Mouse (Mus musculus): Measurements from ENCODE around the gene Aym1.
"Not testable (repeated sequence)": the region's sequence is repeated elsewhere in the genome, so short reads cannot be mapped to it uniquely, and the experiment has no call there.

Aym1 gene

DNA sequence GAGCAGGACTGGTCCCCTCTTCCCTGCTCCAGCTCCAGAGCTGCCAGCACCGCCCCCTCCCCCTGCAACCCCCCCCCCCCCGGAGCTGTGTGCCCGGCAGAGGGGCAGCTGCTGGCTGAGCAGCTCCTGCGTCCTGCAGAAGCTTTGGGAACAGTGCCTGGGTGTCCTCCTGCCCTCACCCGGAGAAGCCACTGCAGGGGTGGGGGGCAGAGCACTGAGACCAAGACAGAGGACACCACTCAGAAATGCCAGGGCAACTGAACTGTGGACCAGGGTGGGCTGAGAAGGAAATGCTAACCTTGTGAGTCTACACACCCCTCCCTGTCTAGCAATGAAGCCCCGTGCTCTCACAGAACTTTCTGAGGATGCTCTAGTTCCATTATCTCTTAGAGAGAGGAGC, at the start of gene Aym1:
Gene Aym1, plus strand, starts transcription at position 109 of the 400 bp plus-strand sequence.
- DNase-seq (ENCODE audit: low read depth) = no peak

DNA sequence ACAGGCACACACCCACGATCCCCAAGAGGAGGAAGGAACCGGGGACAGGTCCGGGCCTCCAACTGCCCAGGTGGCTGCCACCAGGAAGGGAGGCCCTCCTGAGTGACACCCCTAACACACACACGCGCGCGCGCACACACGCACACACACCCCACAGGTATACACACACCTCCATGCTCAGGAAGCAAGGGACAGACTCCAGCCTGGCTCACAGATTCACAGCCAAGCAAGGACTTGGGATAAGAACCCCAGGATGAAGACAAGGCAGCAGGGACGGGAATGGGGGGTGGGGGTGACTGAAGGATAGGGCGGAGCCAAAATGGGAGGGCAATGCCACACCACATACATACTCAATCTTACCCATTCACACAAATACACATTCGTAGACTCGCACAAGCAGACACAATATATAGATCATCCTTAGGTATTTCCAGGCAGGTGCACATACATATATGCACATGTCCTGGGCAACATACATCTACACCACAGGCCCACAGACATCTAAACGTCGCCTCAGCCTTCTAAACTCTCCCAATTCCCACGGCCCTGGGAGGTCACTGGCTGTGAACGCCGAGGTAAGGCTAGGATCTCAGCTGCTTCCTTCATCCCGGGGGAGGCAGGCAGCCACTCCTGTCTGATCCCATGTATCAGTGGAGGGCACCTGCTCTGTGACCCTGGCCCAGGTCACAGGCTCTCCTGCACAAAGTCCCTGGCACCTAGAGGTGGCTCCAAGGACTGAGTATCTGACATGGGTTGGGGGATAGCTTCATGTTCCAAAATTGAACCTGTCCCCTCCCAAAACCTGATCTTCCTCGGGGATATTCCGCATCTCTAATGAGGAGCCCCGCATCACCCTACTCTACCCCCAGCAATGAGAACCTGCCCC, 47.4 kb upstream of the Aym1 start:
- DNase-seq (ENCODE audit: low read depth) = no peak

DNA sequence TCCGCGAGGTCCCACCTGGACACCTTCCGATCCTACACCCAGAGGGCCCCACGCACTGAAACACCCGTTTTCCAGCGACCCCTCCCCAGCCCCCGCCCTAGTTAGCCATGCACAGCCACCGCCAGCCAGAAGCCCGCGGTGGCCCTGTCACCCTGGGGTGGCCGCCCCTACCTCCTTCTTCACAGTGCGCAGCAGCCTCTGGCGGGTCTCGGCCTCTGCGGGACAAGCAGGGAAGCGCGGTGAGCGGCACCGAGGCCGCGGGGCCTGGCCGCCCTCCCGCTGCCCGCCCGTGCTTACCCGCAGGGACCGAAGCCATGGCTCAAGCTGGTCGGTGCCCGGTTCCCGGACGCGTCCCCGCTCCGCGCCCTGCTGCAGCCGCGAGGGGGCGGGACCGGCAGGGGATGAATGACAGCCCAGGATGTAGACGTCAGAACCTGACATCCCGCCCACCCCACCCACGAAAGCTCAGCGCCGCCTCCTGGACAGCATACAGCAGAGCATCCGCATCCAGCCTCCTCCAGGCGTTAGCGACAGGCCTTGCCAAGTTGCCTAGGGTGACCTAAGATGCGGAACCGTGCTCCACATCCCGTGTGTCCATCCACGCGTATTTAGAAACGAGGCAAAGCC, 46.6 kb upstream of the Aym1 start, which contains the start of gene Sgsm1:
Gene Sgsm1, minus strand, starts transcription at position 410 of the 627 bp plus-strand sequence.
- DNase-seq (ENCODE audit: low read depth) = peak; percentile 68

DNA sequence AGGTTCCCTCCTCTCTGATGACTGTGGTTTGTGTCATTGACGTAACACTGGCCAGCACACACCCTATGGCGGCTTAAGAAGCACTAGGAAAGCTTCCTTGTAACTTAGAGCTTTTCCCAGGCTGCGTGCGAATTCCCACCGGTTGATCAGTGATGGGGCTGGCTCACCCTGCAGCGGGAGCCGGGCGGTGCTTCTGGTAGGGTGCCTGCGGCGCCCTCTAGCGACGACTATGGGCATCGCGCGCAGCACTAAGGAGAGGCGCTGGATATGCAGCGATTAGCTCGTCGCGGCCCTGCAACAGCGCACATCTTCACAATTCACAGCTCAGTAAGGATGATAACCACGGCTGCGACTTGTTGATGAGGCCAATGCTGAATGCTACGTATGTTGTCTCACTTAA, 43.1 kb upstream of the Aym1 start:
- DNase-seq (ENCODE audit: low read depth) = peak; percentile 31

DNA sequence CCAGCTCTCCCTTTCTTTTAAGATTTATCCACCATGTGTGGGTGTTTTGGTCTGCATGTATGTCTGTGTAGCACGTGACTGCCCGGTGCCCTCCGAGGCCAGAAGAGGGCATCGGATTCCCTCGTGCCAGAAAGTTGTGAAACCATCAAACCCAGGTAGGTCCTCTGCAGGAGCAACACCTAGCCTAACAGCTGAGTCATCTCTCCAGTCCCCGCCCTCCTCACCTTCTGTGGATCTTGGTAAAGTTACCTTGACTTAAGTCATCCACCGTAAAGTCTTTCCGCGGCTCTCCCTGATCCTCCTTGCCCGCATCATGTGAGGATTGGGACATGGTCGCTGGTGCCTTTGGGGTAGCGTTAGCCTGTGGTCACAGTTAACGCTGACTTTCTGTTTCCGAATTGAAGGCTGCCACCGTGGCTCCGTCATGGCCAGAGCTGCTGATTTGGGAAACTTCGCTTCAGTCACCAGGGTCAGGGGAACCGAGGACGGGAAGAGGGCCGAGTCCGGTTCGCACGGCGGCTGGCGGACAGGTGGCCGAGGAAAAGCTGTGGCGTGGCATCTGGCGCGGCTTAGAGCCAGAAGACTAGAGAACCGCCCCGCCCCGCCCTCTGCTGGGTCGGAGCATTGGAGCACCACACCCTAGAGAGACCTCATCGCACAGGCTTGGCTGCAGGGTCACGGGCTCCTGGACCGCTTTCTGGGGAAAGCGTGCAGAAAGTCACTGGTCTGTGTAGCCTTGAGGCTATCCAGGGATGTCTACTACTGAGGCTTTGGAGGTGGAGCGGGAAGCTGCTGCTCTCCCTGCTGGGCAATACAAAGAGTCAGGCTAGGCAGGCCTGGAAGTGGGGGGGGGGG, 33.1 kb upstream of the Aym1 start:
- no peak for DNase-seq (ENCODE audit: low read depth)

DNA sequence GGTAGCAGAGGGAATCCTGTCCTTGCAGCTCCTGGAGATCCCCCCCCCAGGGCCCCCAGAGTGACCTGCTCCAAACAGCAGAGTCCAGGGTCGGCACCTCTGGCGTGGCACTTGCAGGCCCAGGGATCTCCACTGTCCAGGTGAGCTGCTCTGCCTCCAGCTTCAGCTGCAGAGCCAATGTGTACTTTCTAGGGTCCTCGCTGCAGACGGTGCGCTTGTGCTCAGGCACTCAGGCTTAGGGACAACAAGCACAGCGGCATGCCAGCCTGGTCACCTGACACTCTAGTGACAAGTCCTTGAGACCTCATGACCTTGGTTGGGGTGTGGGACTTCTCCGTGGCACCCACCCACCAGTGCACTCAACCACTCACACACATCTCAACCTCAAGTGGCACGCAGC, 27.6 kb upstream of the Aym1 start:
- no peak for DNase-seq (ENCODE audit: low read depth)

DNA sequence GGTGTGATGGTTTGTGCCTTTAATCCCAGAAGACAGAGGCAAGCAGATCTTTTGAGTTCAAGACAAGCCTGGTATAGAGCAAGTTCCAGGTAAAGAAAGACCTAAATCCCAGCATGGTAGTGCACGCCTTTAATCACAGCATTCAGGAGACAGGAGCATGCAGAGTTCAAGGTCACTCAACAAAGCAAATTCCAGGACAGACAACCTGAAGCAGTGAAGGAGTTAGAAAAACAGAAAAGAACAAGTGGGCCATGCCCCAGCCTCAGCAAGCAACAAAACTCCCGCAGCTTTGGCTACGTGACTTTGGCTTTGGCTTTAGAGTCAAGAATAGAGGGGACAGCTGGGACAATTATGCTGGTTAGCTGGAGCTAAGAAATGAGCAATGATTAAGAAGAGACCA, 26.9 kb upstream of the Aym1 start:
- no peak for DNase-seq (ENCODE audit: low read depth)

DNA sequence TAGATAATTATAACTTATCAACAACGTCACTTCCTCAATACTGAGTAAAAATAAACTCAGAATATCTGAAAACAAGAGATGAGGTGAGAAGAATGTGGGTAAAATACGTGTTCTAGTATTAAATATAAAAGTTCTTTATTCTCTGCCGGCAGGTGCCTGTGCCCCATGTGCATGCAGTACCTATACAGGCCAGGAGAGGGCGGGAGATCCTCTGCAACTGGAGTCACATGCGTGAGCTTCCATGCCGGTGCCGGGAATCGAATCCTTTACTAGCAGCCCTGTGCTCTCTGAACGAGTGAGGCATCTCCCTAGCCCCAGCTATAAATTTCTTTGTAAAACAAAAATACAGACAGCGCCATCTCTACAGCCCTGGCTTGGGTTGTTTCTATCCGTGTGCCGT, 24.9 kb upstream of the Aym1 start:
- peak; percentile 35 for DNase-seq (ENCODE audit: low read depth)

DNA sequence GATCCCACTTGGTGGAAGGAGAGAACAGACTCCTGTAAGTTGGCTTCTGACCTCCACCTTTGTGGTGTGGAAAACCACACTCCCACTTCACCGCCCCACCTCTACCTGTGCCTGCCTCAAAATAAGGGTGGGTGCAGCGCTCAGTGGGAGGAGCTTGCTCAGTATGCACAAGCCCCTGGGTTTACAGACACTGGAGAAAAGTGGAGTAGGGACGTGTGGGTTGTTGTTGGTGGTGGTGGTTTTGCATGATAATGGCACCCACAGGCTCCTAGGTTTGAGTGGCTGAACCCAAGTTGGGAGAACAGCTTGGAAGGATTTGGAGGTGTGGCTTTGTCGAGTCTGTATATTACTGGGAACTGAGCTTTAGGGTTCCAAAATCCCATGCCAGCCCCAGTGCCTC, 24.2 kb upstream of the Aym1 start:
- DNase-seq (ENCODE audit: low read depth) = no peak

DNA sequence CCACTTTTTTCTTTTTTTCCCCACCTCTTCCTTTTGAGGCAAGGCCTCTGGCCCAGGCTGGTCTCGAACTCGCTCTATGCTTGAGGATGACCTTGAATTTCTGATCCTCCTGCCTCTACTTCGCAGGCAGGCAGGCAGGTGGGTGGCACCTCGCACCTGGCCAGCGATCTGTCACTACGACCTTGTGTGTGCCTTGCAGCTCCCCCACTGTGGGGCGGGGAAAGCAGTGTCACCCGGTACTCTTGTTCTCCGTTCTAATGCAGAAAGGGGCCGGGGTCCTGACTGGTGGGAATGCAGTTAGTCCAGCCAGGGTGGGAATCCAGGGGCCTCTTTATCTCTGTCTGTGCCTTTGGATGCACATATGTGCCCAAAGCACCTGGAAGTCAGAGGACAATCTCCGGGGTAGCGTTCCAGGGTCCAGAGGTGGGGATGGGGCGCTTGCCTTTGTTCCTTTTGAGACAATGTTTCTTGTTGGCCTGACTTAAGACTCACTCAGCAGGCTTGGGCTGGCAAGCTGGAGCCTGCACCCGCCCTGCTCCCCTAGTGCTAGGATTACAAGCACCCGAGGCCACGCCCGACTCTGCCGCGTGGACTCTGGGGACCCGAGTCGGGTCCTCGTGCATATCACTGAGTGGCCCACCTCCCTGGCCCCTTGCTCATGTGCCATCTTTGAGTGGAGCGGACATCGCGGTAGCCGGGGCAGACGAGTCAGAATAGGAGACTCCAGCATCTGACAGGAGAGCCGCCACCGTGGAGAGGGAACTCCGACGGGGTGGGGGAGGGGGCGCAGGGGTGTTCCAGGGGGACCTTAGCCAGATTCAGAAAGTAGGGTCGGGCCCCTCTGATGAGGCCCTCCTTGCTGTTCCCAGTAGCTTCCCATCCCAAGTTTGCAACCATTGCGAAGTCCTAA, 22.2 kb upstream of the Aym1 start:
- no peak for DNase-seq (ENCODE audit: low read depth)

DNA sequence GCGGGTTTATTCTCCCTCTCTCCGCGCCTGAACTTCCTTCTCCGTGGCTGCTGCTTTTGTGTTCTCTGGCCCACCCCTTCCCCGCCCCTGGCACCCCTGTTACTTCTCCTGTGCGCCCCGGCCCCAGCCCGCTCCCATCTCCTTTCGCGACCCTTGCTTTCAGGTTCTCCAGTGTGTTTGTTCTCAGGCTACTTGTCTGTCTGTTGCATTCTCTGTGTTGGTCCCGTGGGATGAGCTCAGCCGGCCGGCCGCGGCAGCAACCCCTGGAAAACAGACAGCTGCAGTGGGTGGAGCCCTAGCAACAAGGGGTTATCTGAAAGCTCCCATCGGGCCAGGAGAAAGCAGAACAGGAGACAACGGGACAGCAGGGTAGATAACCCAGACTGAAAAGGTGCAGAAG, 21.4 kb upstream of the Aym1 start:
- DNase-seq (ENCODE audit: low read depth) = no peak

DNA sequence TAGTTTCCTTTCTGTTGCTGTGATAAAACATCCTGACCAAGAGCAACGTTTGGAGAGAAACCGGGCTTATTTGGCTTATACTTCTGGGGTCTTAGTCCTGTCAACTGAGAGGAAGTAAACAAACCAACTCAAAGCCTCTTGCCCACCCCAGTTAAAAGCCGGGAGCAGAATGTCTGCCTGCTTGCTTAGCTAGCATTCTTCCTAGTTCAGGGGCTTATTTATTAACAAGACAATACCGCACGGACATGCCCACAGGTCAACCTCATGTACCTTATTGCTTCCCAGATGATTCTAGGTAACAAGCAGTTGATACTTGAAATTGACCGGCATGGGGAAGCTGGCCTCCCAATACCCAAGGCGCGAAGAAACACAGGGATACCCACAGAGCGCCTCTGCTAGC, 20.8 kb upstream of the Aym1 start:
- no peak for DNase-seq (ENCODE audit: low read depth)

DNA sequence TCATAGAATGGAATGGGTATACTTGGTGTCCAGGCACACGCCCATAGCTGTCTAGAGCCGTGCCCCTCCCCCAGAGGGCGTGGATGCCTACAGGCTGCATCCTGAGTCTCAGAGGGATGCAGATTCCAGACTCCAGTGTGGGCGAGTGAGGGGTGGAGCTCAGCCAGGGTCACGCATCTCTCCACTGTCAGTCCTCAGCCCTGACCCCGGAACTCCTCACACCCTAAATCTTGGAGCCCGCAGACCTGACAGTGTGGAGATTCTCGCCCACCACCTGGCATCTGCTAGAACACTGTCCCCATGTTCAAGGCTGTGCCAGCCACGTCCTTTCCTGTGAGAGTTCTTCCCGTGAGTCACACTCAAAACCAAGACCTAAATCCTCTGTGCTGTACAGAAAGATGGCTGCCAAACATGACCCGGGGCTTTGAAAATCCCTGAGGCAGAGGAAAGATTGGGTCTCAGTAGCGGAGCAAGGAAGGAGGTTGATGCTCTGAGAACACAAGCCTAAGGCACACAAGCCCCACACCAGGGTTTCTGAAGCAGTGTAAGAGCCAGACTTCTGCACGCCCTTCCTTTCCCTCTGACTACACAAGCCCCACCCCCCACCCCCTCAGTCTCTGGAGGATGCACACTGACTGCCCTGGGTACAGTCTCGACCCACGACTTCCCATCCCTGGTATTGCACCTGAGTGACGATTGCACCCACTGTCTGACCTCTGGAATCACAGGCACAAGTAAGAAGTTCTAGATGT, 12.3 kb upstream of the Aym1 start:
- DNase-seq (ENCODE audit: low read depth) = no peak

DNA sequence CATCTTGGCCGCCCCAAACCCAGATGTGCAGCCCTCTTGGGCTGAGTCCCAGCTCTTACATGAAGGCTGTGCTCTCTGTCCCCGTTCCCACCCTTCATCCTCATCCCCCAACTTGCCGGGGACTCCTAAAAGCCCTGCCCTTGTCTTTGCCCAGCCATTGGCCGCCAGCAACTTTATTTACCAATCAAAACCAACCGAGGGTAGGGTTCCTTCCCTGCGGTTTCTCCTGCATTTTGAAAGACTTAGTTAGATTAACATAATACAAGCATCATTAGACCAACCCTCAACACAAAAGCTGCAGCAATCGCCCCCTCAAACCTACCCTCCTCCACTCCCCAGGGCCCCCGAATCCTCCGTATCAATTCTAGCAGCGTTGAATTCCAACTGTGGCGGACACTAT, 11.3 kb upstream of the Aym1 start:
- DNase-seq (ENCODE audit: low read depth) = no peak

DNA sequence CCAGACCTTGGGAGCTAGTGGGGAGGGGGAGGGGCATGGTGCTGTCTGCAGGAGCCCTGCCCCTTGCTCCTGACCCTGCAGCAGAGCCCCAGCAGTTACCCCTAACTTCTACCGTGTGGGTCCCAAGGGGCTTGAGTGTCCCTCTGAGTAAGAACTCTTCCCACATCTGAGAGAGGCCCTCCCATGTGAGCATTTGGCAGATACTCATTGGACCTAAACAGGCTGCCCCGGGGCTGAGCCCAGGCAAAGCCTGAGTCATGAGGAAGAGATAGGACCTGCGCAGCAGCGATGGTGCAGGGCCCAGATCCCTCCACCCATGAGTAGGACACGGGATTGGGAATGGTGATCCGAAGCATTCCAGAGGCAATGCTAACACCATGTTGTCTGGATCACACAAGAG, 10.4 kb upstream of the Aym1 start:
- not testable (repeated sequence) for DNase-seq (ENCODE audit: low read depth)

DNA sequence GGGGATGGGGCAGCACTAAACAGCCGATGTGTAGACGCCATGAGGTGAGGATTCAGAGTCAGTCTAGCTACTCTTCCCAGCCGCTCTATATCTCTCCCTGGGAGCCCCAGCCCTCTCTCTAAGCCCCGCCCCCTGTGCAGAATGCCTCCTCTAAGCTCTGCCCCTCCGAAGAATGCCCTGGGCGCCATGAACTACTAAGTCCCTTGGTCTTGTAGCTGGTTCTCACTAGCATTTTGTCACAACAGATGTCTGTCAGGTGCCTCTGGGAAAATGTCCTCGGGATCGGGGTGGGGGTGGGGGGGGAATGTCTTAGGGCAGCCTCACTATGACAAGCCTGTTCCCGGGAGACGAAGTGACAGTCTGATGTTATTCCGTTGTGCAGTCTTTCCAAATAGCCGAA, 9.5 kb upstream of the Aym1 start:
- no peak for DNase-seq (ENCODE audit: low read depth)

DNA sequence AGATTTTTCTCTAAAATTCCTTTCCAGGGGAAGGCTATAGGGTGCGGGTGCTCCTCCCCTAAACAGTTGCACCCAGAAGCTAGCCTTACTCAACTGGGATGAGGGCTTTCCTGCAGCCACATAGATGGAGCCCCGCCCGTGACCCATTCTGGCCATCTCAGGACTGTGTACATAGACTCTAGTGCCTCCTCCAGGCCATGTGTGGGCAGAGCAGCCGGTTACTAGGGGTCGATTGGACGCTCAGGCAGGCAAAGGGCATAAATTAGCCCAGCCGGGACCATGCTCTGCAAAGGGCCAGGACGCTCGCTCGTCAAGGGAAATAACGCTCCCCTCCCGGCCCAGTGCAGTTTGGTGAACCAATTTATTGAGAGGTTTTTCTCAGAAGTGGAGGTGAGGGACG, 8.5 kb upstream of the Aym1 start:
- no peak for DNase-seq (ENCODE audit: low read depth)

DNA sequence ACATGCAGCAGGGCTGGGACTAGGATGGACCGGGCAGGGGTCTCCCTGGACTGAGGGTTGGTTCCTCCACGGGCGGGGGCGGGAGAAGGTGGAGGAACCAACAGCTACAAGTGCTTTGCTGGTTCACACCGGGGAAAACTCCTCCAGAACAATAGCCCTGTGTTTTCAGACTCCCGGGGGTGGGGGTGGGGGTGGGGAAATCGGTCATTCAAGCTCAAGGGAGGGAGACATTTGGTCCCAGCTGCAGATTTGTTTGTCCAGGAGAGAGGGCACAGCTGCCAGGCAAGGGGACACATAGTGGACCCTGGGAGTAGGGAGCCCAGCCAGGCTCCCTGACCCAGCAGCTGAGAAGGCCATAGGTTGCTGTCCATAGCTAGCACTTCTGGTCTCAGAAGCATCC, 7.9 kb upstream of the Aym1 start:
- DNase-seq (ENCODE audit: low read depth) = no peak

DNA sequence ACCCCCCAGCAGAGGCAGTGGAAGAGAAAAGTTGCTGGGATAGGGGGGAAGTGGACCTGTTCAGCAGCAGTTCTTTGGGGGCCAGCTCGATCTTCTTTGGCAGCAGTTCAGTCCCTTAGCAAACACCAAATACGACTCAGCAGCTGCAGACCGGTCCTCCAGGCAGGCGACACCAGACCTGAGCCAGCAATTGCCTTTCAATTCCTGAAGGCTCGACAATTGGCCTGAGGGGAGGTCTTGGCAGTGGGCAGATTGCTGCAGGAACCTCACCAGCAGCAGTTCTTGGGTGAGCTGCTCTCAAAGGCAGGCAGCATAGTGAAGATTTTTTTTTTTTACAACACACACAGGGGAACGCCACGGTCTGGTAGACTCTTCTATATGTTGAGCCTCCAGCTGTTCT, 7.3 kb upstream of the Aym1 start:
- DNase-seq (ENCODE audit: low read depth) = no peak

DNA sequence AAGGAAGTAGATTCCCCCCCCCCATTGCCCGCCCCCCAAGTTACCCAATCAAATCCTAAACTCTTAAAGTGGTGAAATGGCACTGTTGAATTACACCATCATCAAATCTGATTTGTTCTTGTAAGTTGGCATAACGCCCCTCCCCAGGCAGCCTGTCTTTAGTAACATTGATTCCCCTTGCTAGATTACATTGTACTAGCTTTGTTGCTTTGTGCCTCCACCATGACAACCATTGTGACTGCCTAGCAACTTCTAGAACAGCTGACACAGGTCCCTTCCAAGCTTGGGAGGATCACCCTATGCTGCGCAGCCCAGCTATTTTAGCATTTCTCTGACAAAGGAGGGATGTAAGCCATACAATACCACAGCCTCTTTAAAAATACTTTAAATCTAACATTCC, 5.3 kb upstream of the Aym1 start:
- DNase-seq (ENCODE audit: low read depth) = no peak

DNA sequence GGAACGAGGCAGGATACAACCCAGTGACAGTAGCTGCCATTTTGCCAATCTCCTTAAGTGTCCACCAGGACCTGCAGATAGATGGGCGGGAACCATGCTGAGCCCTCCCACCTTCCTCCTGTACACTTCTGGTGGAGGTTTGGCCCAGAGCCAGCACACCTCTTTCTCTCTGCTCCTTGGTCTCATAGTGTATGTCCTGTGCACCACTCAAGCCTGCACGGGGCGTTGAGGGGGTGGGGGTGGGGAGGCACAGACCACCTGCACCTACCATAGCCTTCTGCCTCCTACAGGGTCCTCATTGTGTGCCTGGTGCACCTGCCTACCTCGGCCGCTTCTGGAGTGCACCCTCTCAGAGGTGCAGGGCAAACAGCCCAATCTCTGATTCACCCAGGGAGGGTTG, 4.5 kb upstream of the Aym1 start:
- DNase-seq (ENCODE audit: low read depth) = no peak
